Mouse (Mus musculus) testis, adult 2 months (tissue): ENCODE data around the gene Ccdc92b. TPM values are rescaled to one million over a fixed set of nuclear protein-coding genes. Genes with fewer than 3 reads are reported as not detected.
"Not testable (repeated sequence)": the region's sequence is repeated elsewhere in the genome, so short reads cannot be mapped to it uniquely, and the experiment has no call there.

ENCODE experiments used
- H3K27ac ChIP-seq: fragments of 200-500 bp; 2 replicates; pipeline ENCODE4 v1.5.1; 2012; ENCODE audit warnings: low read depth, low read length; ENCODE audit not compliant: control insufficient read depth, insufficient read depth
- H3K27me3 ChIP-seq: fragments of 200-500 bp; 2 replicates; pipeline ENCODE4 v1.6.1; 2012; ENCODE audit warnings: mild to moderate bottlenecking, low read length, moderate library complexity; ENCODE audit not compliant: control insufficient read depth, insufficient read depth
- H3K36me3 ChIP-seq: fragments of 200-500 bp; 2 replicates; pipeline ENCODE4 v1.6.1; 2012; ENCODE audit warnings: mild to moderate bottlenecking, low read length; ENCODE audit not compliant: control insufficient read depth, insufficient read depth
- H3K4me1 ChIP-seq: fragments of 200-500 bp; 2 replicates; pipeline ENCODE4 v1.6.1; 2012; ENCODE audit warnings: low read length; ENCODE audit not compliant: control insufficient read depth, insufficient read depth
- H3K4me3 ChIP-seq: fragments of 200-500 bp; 2 replicates; pipeline ENCODE4 v1.5.1; 2012; ENCODE audit warnings: low read depth, mild to moderate bottlenecking, low read length, moderate library complexity, mixed read lengths; ENCODE audit not compliant: control insufficient read depth
- CTCF ChIP-seq: fragments of 200-500 bp; IDR thresholded peaks from 2 replicates; pipeline ENCODE4 v1.5.1; 2012; ENCODE audit warnings: low read depth, mild to moderate bottlenecking, inconsistent platforms, low read length, moderate library complexity; ENCODE audit not compliant: control insufficient read depth, insufficient read depth, insufficient replicate concordance
- POLR2A ChIP-seq: fragments of 200-500 bp; IDR thresholded peaks from 2 replicates; pipeline ENCODE4 v1.6.1; 2012; ENCODE audit warnings: low read depth, mild to moderate bottlenecking, inconsistent platforms, low read length, moderate library complexity; ENCODE audit not compliant: control insufficient read depth
- polyA plus RNA-seq: library from polyadenylated mRNA; depleted of rRNA; stranded (reverse); fragments of >200 nt; gene quantifications from 2 replicates; pipeline ENCODE4 v1.2.3, GENCODE M21; 2012; rRNA removed

Gene Ccdc92b
- 0.79 and 0.82 TPM in 2 replicates for polyA plus RNA-seq

DNA sequence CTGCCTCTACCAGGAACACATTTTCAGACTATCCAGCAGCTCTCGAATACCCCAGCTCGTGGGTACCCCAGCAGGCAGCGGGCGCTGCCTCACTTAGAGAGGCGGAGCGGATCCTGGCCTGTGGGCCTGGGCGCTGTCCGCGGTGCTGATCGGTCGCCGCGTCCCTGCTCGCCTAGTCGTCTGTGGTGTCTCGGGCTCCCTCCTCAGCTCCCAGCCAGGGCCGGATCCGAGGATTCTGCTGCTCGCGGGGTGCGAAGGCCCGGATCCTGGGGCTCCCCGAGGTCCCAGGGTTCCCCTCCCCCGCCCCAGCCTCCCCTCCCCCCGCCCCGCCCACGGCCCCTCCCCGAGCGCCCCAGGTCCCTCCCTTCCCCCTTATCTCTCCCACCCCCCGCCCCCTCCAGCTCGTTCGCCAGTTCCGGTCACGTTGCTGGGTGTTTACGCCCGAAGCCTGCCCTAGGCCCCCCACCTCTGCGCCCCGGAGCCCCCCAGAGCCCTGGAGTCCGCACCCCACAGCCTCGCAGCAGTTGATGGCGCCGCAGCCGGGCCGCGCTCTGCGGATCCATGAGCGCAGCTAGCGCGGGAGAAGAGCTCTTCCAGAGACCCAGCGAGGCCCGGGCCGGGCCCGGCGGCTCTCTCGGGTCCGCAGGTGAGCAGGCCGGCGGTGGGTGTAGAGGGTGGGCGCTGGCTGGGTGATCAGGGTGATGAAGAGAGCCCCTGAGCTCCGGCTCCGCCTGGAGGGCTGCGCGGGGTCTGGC lies at the start of gene Ccdc92b:
Gene Ccdc92b (plus strand): TSS at position 405 of the 755 bp plus-strand sequence.
- no peaks in the 10 kb centered on the region for H3K36me3 ChIP-seq
- TF ChIP-seq CTCF: no peak
- no peak within 1 kb of the TSS for H3K27ac ChIP-seq
- no peaks in the 10 kb centered on the region for H3K27me3 ChIP-seq
- H3K4me1 ChIP-seq: peaks cover 7% of the 10 kb centered on the region
- H3K4me3 ChIP-seq: no peak within 1 kb of the TSS; the same call in 1 of the 2 replicates

DNA sequence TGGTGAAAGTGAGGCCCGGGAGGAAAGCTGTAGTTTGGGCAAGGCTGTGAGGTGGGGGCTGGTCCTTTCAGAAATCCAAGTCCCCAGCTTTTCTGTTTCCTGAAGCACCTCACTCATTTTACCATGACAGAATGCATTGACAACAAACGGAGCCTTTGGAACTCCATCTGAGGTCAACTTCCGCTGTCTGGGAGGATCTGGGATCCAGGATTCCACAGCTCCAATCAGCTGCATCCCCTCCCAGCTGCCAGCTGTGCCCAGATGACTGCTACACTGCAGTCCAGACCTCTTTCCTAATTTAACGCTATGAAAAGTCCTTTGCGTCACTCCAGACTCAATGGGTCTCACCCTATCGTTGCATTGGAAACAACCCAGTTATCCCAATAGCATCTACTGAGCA lies 49.7 kb upstream of the Ccdc92b start:
- no peak overlapping the region for H3K4me3 ChIP-seq
- no peak overlapping the region for H3K27ac ChIP-seq
- H3K36me3 ChIP-seq: no peaks in the 10 kb centered on the region
- no peaks in the 10 kb centered on the region for H3K4me1 ChIP-seq
- TF ChIP-seq POLR2A (no peak), CTCF (no peak)
- no peaks in the 10 kb centered on the region for H3K27me3 ChIP-seq

DNA sequence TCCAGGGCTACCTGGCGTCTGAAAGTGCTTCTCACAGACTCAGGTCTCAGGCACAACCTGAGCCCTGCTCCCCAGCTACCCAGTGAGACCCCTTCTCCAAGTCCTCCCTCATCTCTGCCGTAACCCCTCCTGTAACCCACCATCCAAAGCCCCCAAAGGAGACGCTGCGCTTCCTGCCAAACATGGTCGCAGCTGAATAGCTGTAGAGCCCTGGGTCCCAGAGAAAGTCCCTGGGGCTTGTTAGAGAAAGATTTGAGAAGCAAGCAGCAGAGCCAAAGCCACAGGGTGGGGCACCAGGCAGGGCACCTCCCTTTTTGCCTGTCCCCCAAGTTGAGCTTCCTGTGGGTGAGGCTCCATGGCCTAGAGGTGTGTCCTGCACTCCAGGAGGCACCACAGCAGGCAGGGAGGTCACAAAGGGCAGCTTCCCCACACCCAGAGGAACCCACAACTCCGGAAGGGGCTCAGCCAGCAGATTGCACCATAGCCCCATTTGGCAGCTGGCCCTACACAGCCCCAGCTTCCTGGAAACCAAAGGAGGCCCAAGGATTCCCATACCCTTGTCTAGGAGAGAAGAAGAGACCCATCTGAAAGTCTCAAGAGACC lies 46.8 kb upstream of the Ccdc92b start:
- Histone ChIP-seq H3K27me3 (no peaks in the 10 kb centered on the region), H3K36me3 (no peaks in the 10 kb centered on the region), H3K4me1 (no peaks in the 10 kb centered on the region), H3K4me3 (no peak overlapping the region), H3K27ac (no peak overlapping the region)
- TF ChIP-seq CTCF (no peak), POLR2A (no peak)

DNA sequence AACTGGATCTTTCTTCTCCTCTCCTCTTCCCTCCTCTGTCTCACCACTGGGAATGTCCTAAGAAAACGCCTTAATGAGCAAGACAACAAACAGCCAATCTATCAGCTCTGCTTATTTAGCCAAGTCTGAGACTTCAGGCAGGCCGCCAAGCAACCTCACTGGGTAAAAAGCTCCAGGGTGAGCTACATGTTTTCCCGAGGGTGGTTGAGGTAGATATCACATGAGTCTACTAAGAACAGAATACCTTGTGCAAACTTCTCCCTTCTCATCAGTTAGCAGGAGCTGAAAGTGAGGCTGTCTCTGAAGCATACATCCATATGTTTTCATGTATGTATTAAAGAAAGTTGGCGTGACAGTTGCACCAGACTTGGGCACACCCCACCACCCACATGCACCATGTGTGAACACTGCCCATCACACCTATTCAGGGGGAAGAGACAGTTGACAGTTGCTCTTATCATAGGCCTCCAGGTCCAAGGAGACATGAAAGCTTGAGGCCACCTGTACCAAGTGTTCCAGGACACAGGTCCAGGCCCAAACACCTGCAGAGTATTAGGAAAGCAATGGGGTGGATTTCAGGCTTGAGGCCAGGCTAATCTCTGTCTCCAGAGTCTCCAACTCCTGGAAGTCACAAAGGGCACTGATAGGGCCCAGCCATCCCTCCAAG lies 44.5 kb upstream of the Ccdc92b start:
- Histone ChIP-seq H3K27me3 (no peaks in the 10 kb centered on the region), H3K27ac (no peak overlapping the region), H3K4me1 (no peaks in the 10 kb centered on the region), H3K36me3 (no peaks in the 10 kb centered on the region), H3K4me3 (no peak overlapping the region)
- TF ChIP-seq CTCF (no peak), POLR2A (no peak)

DNA sequence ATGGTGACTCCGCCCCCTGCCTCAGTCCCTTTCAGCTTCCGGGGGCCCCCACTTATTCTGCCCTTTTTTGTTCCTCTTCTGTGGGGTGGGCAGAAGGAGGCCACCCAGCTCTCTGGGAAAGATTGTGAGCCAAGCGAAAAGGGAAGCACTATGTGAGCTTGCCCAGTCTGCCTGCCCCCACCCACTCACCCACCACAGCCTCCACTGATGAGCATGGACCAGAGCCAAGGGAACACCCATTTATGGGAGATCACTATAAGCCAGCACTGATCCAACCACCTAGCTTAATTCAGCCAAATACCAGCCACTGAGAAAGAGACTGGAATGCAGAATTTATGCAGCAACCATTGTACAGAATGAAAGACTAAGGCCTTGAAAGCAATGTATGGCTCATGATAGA lies 43.5 kb upstream of the Ccdc92b start:
- TF ChIP-seq CTCF: no peak

DNA sequence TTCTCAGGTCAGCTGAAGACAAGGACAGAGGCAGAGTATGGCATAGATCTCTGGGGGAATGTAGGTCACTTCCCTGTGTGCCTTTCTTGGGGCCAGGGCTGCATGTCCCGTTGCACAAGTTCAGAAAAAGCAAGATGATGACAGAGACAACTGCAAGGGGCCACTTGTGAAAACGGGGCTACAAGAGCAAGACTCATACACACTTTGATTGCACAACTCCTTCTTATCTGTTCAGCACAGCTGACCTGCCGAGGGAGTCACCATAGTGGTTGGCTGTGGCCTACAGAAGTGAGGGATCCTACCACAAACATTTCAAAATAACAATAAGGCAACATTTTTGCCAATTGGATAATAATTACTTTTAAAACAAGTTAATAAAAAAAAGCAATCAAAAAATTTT lies 42.3 kb upstream of the Ccdc92b start:
- Histone ChIP-seq H3K4me3 (no peak overlapping the region), H3K27me3 (no peaks in the 10 kb centered on the region), H3K4me1 (no peaks in the 10 kb centered on the region), H3K36me3 (no peaks in the 10 kb centered on the region), H3K27ac (no peak overlapping the region)
- no peak for TF ChIP-seq CTCF

More for the DNA sequence above, 43.5 kb upstream of the Ccdc92b start:
- H3K4me3 ChIP-seq: no peak overlapping the region
- H3K36me3 ChIP-seq: no peaks in the 10 kb centered on the region
- no peak overlapping the region for H3K27ac ChIP-seq
- no peaks in the 10 kb centered on the region for H3K27me3 ChIP-seq
- no peaks in the 10 kb centered on the region for H3K4me1 ChIP-seq

DNA sequence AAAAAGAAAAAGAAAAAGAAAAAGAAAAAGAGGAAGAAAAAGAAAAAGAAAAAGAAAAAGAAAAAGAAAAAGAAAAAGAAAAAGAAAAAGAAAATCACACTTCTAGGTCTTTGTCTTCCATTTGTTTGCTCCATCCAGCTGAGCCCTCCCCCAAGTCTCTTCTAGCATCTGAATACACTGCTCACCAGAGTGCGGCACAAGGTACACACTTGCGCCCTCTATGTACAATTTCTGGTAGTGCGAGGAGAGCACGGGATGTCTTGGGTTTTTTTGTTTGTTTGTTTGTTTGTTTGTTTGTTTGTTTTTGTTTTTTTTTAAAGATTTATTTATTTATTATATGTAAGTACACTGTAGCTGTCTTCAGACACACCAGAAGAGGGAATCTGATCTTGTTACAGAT lies 38.1 kb upstream of the Ccdc92b start:
- not testable (repeated sequence) for H3K4me1 ChIP-seq, H3K27ac ChIP-seq, H3K27me3 ChIP-seq, H3K36me3 ChIP-seq, H3K4me3 ChIP-seq

DNA sequence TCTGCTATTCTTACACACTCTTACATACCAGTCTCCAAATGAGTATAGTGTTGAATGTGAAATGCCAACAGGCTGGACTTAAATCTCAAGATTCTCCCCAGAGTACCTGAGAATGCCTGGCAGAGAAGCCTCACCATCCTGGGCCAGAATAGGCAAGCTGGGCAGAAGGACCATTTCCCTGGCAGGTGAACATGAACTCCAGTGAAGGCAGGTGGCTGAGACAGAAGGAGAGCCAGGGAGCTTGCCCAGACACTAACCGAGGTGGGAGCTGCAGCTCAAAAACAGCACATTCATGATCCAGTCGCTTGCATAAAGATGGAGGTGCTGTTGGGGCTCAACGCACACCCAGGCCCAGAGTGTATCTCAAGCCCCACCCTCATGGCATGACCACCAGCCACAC lies 36.9 kb upstream of the Ccdc92b start:
- H3K4me3 ChIP-seq: no peak overlapping the region

More for the DNA sequence above, 36.9 kb upstream of the Ccdc92b start:
- H3K36me3 ChIP-seq: no peaks in the 10 kb centered on the region
- no peaks in the 10 kb centered on the region for H3K27me3 ChIP-seq
- no peak overlapping the region for H3K27ac ChIP-seq
- no peak for TF ChIP-seq POLR2A
- no peaks in the 10 kb centered on the region for H3K4me1 ChIP-seq
